ENCODE assay signal across 8 mouse cellular contexts in genomic region chr19:5041588-5041987, GRCm38 (mm10). TPM values are rescaled to one million over a fixed set of nuclear protein-coding genes. Genes with fewer than 3 reads are reported as not detected.
DNase-seq lines count a peak whose midpoint lies in the region; ATAC-seq and TF ChIP-seq lines count a peak whose summit lies in the region.

No protein-coding gene starts in this region.

- H3K9me3 ChIP-seq in kidney, postnatal 0 days (replicated peaks; ENCODE audit: low read length) = no peaks in the 10 kb centered on the region
- no peaks in the 10 kb centered on the region for H3K9me3 ChIP-seq in embryonic facial prominence, embryonic 10.5 days
- no peaks in the 10 kb centered on the region for H3K9me3 ChIP-seq in hindbrain, postnatal 0 days (ENCODE audit: low read length)
- H3K9me3 ChIP-seq in midbrain, embryonic 16.5 days (replicated peaks; ENCODE audit: control insufficient read depth, low read length, poor library complexity, severe bottlenecking) = no peaks in the 10 kb centered on the region

- peak overlapping the region; percentile 78 for H3K9ac ChIP-seq in kidney, postnatal 0 days (ENCODE audit: low read depth, low read length)
- H3K9ac ChIP-seq in hindbrain, postnatal 0 days (replicated peaks; ENCODE audit: low read length) = peak overlapping the region; percentile 78
- peak overlapping the region; percentile 78 for H3K9ac ChIP-seq in midbrain, embryonic 16.5 days (ENCODE audit: low read depth, low read length)

- no peak; the same call in 1 of the 2 replicates for ATAC-seq in kidney, postnatal 0 days (replicated peaks; ENCODE audit: low FRiP score, low read depth)
- no peak for ATAC-seq in hindbrain, postnatal 0 days
- peak; percentile 0; the same call in 1 of the 2 replicates for ATAC-seq in midbrain, embryonic 16.5 days
- no peak for ATAC-seq in cerebellum, adult (ENCODE audit: insufficient number of reproducible peaks, low FRiP score, low TSS enrichment)

- 0 out of 2 replicates have a peak, but pooled peaks cover 9% of the 10 kb centered on the region for H3K36me3 ChIP-seq in kidney, postnatal 0 days (ENCODE audit: insufficient read depth, low read length)
- H3K36me3 ChIP-seq in embryonic facial prominence, embryonic 10.5 days (replicated peaks) = peaks cover 37% of the 10 kb centered on the region
- H3K36me3 ChIP-seq in hindbrain, postnatal 0 days (ENCODE audit: insufficient read depth, low read length) = peaks cover 4% of the 10 kb centered on the region
- no peaks in the 10 kb centered on the region; the same call in 1 of the 2 replicates for H3K36me3 ChIP-seq in midbrain, embryonic 16.5 days (ENCODE audit: control insufficient read depth, insufficient read depth, low read length)

- WGBS in kidney, postnatal 0 days = 2% methylated on average over 16 of the region's 16 CpGs
- 3% methylated on average over 16 of the region's 16 CpGs for WGBS in embryonic facial prominence, embryonic 10.5 days
- WGBS in hindbrain, postnatal 0 days = 3% methylated on average over 16 of the region's 16 CpGs
- WGBS in midbrain, embryonic 16.5 days = 3% methylated on average over 16 of the region's 16 CpGs

- no peak for DNase-seq in kidney, postnatal 0 days (ENCODE audit: low spot score)
- DNase-seq in kidney, postnatal 4 days = no peak
- DNase-seq in embryonic facial prominence, embryonic 10.5 days (ENCODE audit: low spot score) = no peak
- no peak for DNase-seq in hindbrain, postnatal 0 days (ENCODE audit: low spot score)
- no peak for DNase-seq in frontal cortex, postnatal 14 days (ENCODE audit: low spot score in 2 of 2)
- no peak for DNase-seq in frontal cortex, postnatal 10 days (ENCODE audit: low spot score in 2 of 2)

- no peak for TF ChIP-seq CTCF in kidney, postnatal 0 days (IDR thresholded peaks at IDR 0.05; ENCODE audit: low read depth)
- no peak for TF ChIP-seq CTCF in hindbrain, postnatal 0 days (IDR thresholded peaks at IDR 0.05; ENCODE audit: low read depth)

- peaks cover 23% of the 10 kb centered on the region for H3K4me1 ChIP-seq in kidney, postnatal 0 days (replicated peaks; ENCODE audit: insufficient read depth, low read length)
- peaks cover 45% of the 10 kb centered on the region for H3K4me1 ChIP-seq in embryonic facial prominence, embryonic 10.5 days
- H3K4me1 ChIP-seq in hindbrain, postnatal 0 days (ENCODE audit: insufficient read depth, low read length) = peaks cover 19% of the 10 kb centered on the region
- peaks cover 27% of the 10 kb centered on the region for H3K4me1 ChIP-seq in midbrain, embryonic 16.5 days (ENCODE audit: control insufficient read depth, insufficient read depth, low read length)

- peak overlapping the region; percentile 80; the same call in 1 of the 2 replicates for H3K27ac ChIP-seq in kidney, postnatal 0 days
- H3K27ac ChIP-seq in embryonic facial prominence, embryonic 10.5 days (replicated peaks) = peak overlapping the region; percentile 81
- H3K27ac ChIP-seq in hindbrain, postnatal 0 days = peak overlapping the region; percentile 71; the same call in 1 of the 2 replicates
- H3K27ac ChIP-seq in midbrain, embryonic 16.5 days (ENCODE audit: low read length) = peak overlapping the region; percentile 51

- H3K27me3 ChIP-seq in kidney, postnatal 0 days (ENCODE audit: insufficient read depth, low read length) = no peaks in the 10 kb centered on the region
- peaks cover 7% of the 10 kb centered on the region; the same call in 1 of the 2 replicates for H3K27me3 ChIP-seq in embryonic facial prominence, embryonic 10.5 days (replicated peaks; ENCODE audit: low read depth, poor library complexity, severe bottlenecking)
- no peaks in the 10 kb centered on the region for H3K27me3 ChIP-seq in hindbrain, postnatal 0 days (ENCODE audit: insufficient read depth, low read length)
- H3K27me3 ChIP-seq in midbrain, embryonic 16.5 days (ENCODE audit: control insufficient read depth, insufficient read depth, low read depth, low read length) = no peaks in the 10 kb centered on the region

- H3K4me3 ChIP-seq in kidney, postnatal 0 days (replicated peaks; ENCODE audit: low read depth, low read length) = peak overlapping the region; percentile 79
- peak overlapping the region; percentile 95 for H3K4me3 ChIP-seq in embryonic facial prominence, embryonic 10.5 days
- peak overlapping the region; percentile 78 for H3K4me3 ChIP-seq in hindbrain, postnatal 0 days (ENCODE audit: low read length)
- H3K4me3 ChIP-seq in midbrain, embryonic 16.5 days (ENCODE audit: low read depth, low read length) = peak overlapping the region; percentile 70

- H3K4me2 ChIP-seq in kidney, postnatal 0 days (ENCODE audit: low read length) = peak overlapping the region; percentile 98
- peak overlapping the region; percentile 95 for H3K4me2 ChIP-seq in hindbrain, postnatal 0 days (ENCODE audit: low read depth, low read length)
- peak overlapping the region; percentile 90 for H3K4me2 ChIP-seq in midbrain, embryonic 16.5 days (ENCODE audit: low read length)

RNA-seq across cellular contexts. Expression of gene Brms1, which starts 0.4 kb away (rescaled TPM):
- polyA plus RNA-seq in kidney, postnatal 0 days (2015; fragmentation: Nextera tagmentation; extraction: Ambion mirVana) = 40.2 and 44.0 TPM in 2 replicates
- 72.6 and 82.4 TPM in 2 replicates for polyA plus RNA-seq in embryonic facial prominence, embryonic 10.5 days (2016; fragmentation: Nextera tagmentation; extraction: Ambion mirVana)
- total RNA-seq in hindbrain, postnatal 0 days (2014; rRNA removed) = 5.0 and 5.5 TPM in 2 replicates
- polyA plus RNA-seq in hindbrain, postnatal 0 days (2015; fragmentation: Nextera tagmentation; extraction: Ambion mirVana) = 22.5 and 22.6 TPM in 2 replicates
- 26.8 and 36.2 TPM in 2 replicates for polyA plus RNA-seq in midbrain, embryonic 16.5 days (2015; fragmentation: Nextera tagmentation; extraction: Ambion mirVana)

RNA-seq across cellular contexts. Expression of gene AC124502.3, which starts 2.9 kb away (rescaled TPM):
- polyA plus RNA-seq in kidney, postnatal 0 days (2015; fragmentation: Nextera tagmentation; extraction: Ambion mirVana) = 1.1 and 1.3 TPM in 2 replicates
- polyA plus RNA-seq in embryonic facial prominence, embryonic 10.5 days (2016; fragmentation: Nextera tagmentation; extraction: Ambion mirVana) = 3.1 and 4.2 TPM in 2 replicates
- 4.5 and 8.5 TPM in 2 replicates for total RNA-seq in hindbrain, postnatal 0 days (2014; rRNA removed)
- 2.4 and 3.0 TPM in 2 replicates for polyA plus RNA-seq in hindbrain, postnatal 0 days (2015; fragmentation: Nextera tagmentation; extraction: Ambion mirVana)
- polyA plus RNA-seq in midbrain, embryonic 16.5 days (2015; fragmentation: Nextera tagmentation; extraction: Ambion mirVana) = 2.9 and 4.2 TPM in 2 replicates

RNA-seq across cellular contexts. Expression of gene B4gat1, which starts 3.0 kb away (rescaled TPM):
- polyA plus RNA-seq in kidney, postnatal 0 days (2015; fragmentation: Nextera tagmentation; extraction: Ambion mirVana) = 57.1 and 64.2 TPM in 2 replicates
- 34.7 and 36.1 TPM in 2 replicates for polyA plus RNA-seq in embryonic facial prominence, embryonic 10.5 days (2016; fragmentation: Nextera tagmentation; extraction: Ambion mirVana)
- total RNA-seq in hindbrain, postnatal 0 days (2014; rRNA removed) = 166 and 178 TPM in 2 replicates
- polyA plus RNA-seq in hindbrain, postnatal 0 days (2015; fragmentation: Nextera tagmentation; extraction: Ambion mirVana) = 166 and 174 TPM in 2 replicates
- 82.9 and 102 TPM in 2 replicates for polyA plus RNA-seq in midbrain, embryonic 16.5 days (2015; fragmentation: Nextera tagmentation; extraction: Ambion mirVana)

RNA-seq across cellular contexts. Expression of gene Rin1, which starts 8.7 kb away (rescaled TPM):
- 2.8 and 3.2 TPM in 2 replicates for polyA plus RNA-seq in kidney, postnatal 0 days (2015; fragmentation: Nextera tagmentation; extraction: Ambion mirVana)
- polyA plus RNA-seq in embryonic facial prominence, embryonic 10.5 days (2016; fragmentation: Nextera tagmentation; extraction: Ambion mirVana) = 2.4 and 3.2 TPM in 2 replicates
- 0.93 and 2.0 TPM in 2 replicates for total RNA-seq in hindbrain, postnatal 0 days (2014; rRNA removed)
- polyA plus RNA-seq in hindbrain, postnatal 0 days (2015; fragmentation: Nextera tagmentation; extraction: Ambion mirVana) = 0.72 and 0.86 TPM in 2 replicates
- polyA plus RNA-seq in midbrain, embryonic 16.5 days (2015; fragmentation: Nextera tagmentation; extraction: Ambion mirVana) = 1.5 and 1.8 TPM in 2 replicates

RNA-seq across cellular contexts. Expression of gene Slc29a2, which starts 17.9 kb away (rescaled TPM):
- polyA plus RNA-seq in kidney, postnatal 0 days (2015; fragmentation: Nextera tagmentation; extraction: Ambion mirVana) = 4.9 and 5.4 TPM in 2 replicates
- polyA plus RNA-seq in embryonic facial prominence, embryonic 10.5 days (2016; fragmentation: Nextera tagmentation; extraction: Ambion mirVana) = 7.1 and 8.5 TPM in 2 replicates
- 13.9 and 22.5 TPM in 2 replicates for total RNA-seq in hindbrain, postnatal 0 days (2014; rRNA removed)
- 15.5 and 16.3 TPM in 2 replicates for polyA plus RNA-seq in hindbrain, postnatal 0 days (2015; fragmentation: Nextera tagmentation; extraction: Ambion mirVana)
- polyA plus RNA-seq in midbrain, embryonic 16.5 days (2015; fragmentation: Nextera tagmentation; extraction: Ambion mirVana) = 12.1 and 16.0 TPM in 2 replicates
